Mouse (Mus musculus) T-helper 17 cell (primary cell): Measurements from ENCODE around the gene Gm49378.

Experiments
- in situ Hi-C, 2 experiments: fragments of 300-600 bp; cut with MboI, MseI; formaldehyde crosslinking; loops; 1 replicate in 1 of 2; 2 replicates in 1 of 2; pipeline ENCODE4 v1.15.1; 2025; ENCODE audit warnings: high pct_unique_total_duplicates in 2 of 2

Gene Gm49378

GRCm38 (mm10) chr14:55637795-55638194, at the start of gene Gm49378:
Gene Gm49378, minus strand, starts transcription at chr14:55637895.
- in situ Hi-C loops, result loop anchor here in 1 of 2 experiments (5.0 kb wide), 1 partner anchor 85 kb away; the partner anchor contains the start of gene Rabggta

- in situ Hi-C loops, result loop anchor here (5.0 kb wide), 1 partner anchor 60 kb away; no protein-coding TSS in a partner anchor
These were observed 44.4 kb upstream of the Gm49378 start for GRCm38 (mm10) chr14:55682118-55682493.

GRCm38 (mm10) chr14:55681160-55682117, 43.7 kb upstream of the Gm49378 start, which contains the start of gene Tinf2:
Gene Tinf2, minus strand, starts transcription at chr14:55681820.
- in situ Hi-C loops, result loop anchor here (5.0 kb wide), 1 partner anchor 61 kb away; no protein-coding TSS in a partner anchor

- in situ Hi-C loops, result no loop called here
These were observed 39.9 kb upstream of the Gm49378 start for GRCm38 (mm10) chr14:55677615-55678014.

GRCm38 (mm10) chr14:55672741-55673060, 35.0 kb upstream of the Gm49378 start:
- in situ Hi-C loops, result no loop called here

GRCm38 (mm10) chr14:55671833-55672740, 34.4 kb upstream of the Gm49378 start, which contains the start of the genes Gmpr2 and Nedd8:
Gene Gmpr2, plus strand, starts transcription at chr14:55671941.
Gene Nedd8, minus strand, starts transcription at chr14:55672124.
- in situ Hi-C loops, result no loop called here

GRCm38 (mm10) chr14:55671486-55671832, 33.8 kb upstream of the Gm49378 start:
- in situ Hi-C loops, result no loop called here

GRCm38 (mm10) chr14:55660636-55661035, 22.9 kb upstream of the Gm49378 start:
- in situ Hi-C loops, result loop anchor here in 1 of 2 experiments (10.0 kb wide), 1 partner anchor 234 kb away; no protein-coding TSS in a partner anchor

GRCm38 (mm10) chr14:55659960-55660573, 22.4 kb upstream of the Gm49378 start, which contains the start of gene Mdp1:
Gene Mdp1, minus strand, starts transcription at chr14:55660508.
- in situ Hi-C loops, result loop anchor here in 1 of 2 experiments (10.0 kb wide), 1 partner anchor 235 kb away; no protein-coding TSS in a partner anchor

GRCm38 (mm10) chr14:55658011-55658410, 20.3 kb upstream of the Gm49378 start:
- in situ Hi-C loops, result no loop called here

- in situ Hi-C loops, result no loop called here
These were observed 19.2 kb upstream of the Gm49378 start for GRCm38 (mm10) chr14:55656935-55657334.

- in situ Hi-C loops, result no loop called here
These were observed 13.8 kb upstream of the Gm49378 start for GRCm38 (mm10) chr14:55651528-55651927.

- in situ Hi-C loops, result no loop called here
These were observed 12.2 kb upstream of the Gm49378 start, which contains the start of gene Tssk4 for GRCm38 (mm10) chr14:55649884-55650283. Gene Tssk4, plus strand, starts transcription at chr14:55650184.

- in situ Hi-C loops, result no loop called here
These were observed 6.7 kb upstream of the Gm49378 start for GRCm38 (mm10) chr14:55644261-55644888.

GRCm38 (mm10) chr14:55643060-55643907, 5.6 kb upstream of the Gm49378 start, which contains the start of gene Tm9sf1:
Gene Tm9sf1, minus strand, starts transcription at chr14:55643806.
- in situ Hi-C loops, result no loop called here

- in situ Hi-C loops, result no loop called here
These were observed 5.0 kb upstream of the Gm49378 start for GRCm38 (mm10) chr14:55642679-55643059.

- in situ Hi-C loops, result no loop called here
These were observed 3.6 kb upstream of the Gm49378 start for GRCm38 (mm10) chr14:55641291-55641690.

GRCm38 (mm10) chr14:55640816-55641215, 3.1 kb upstream of the Gm49378 start:
- in situ Hi-C loops, result no loop called here

GRCm38 (mm10) chr14:55635523-55636007, 2.1 kb downstream of the Gm49378 start, which contains the start of gene Ipo4:
Gene Ipo4, minus strand, starts transcription at chr14:55635957.
- in situ Hi-C loops, result loop anchor here in 1 of 2 experiments (5.0 kb wide), 1 partner anchor 87 kb away; the partner anchor contains the start of gene Rabggta
